Mouse (Mus musculus) liver (tissue): ENCODE results near the gene Dcaf5.

Experiments used
- DNase-seq: peaks from one replicate; pipeline ENCODE4 v3.0.0-alpha.2; 2020; ENCODE audit warnings: mixed read lengths

Dcaf5 gene

DNA sequence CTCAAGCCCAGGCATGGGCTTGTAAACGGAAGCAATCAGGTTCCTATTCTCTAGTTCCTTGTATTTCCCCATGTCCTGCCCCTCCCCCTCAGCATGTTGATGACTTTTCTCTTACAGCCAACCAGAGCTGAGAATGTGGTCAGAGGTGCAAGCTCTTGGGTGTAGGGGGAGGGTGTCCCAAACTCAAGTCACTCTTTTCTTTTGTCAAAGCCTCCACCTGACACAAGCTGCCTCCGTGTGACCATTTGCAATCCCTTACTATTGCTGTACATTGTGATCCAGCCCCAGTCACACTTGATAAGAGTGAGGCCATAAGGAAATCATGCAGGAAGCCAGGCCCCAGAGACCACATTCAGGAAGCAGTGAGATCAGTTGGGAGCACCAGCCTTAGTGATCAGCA lies 104.8 kb downstream of the Dcaf5 start:
- DNase-seq, result peak; percentile 23

- DNase-seq, result no peak
Measured at GRCm38 (mm10) chr12:80330819-80331218, 105.6 kb downstream of the Dcaf5 start.

- DNase-seq, result no peak
Measured at GRCm38 (mm10) chr12:80329641-80330040, 106.8 kb downstream of the Dcaf5 start.

- no peak for DNase-seq
Measured at GRCm38 (mm10) chr12:80326047-80326446, 110.4 kb downstream of the Dcaf5 start.

- no peak for DNase-seq
Measured at GRCm38 (mm10) chr12:80324785-80325131, 111.6 kb downstream of the Dcaf5 start.

- DNase-seq, result no peak
Measured at GRCm38 (mm10) chr12:80324051-80324784, 112.2 kb downstream of the Dcaf5 start.

DNA sequence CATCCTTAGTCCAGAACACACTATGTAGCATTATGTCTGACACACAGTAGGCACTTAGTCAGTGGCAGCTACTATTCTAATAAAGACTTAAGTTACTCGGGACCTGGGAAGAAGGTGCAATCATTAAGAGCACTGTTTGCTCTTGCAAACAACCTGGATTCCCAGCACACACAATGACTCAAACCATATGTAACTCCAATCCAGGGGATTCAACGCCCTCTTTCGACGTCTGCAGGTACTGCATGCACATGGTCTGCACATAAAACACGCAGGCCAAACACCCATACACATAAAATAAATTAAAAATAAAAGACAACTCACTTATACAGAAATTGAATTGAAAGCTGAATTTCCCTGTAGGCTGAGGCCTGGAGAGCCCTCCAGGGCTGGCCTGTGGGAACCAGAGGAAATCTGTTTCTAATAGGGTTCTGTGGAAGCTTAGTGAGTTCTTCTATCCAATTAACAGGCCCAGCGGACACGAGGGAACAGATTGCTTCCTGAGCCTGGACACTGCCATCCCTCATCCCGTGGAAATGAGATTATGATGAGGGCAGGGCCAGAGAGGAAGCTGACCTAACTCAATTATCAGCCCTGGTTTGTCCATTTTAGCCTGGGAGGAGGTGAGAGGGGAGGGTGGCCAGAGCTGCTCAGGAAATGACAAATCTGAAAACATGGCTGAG lies 112.9 kb downstream of the Dcaf5 start:
- no peak for DNase-seq

GRCm38 (mm10) chr12:80322494-80322893 lies 113.9 kb downstream of the Dcaf5 start:
- DNase-seq, result no peak

DNA sequence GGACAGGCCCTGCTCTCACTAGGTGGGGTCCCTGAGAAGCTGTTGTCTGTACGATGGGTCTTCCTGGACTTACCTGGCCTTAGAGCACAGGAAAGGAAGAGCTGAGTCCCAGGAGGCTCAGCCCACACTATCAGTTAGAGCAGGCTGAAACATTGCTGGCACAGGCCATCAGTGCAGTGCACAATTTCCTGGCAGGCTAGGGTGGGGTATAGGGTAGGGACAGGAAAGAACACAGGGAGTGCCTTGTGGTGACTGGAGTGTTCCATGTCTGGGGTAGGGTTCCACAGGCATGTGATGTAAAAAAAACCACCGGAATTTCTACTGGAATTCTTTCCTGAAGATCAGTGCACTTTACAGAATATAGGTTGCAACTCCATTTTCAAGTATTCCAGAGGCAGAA lies 117.3 kb downstream of the Dcaf5 start:
- no peak for DNase-seq

DNA sequence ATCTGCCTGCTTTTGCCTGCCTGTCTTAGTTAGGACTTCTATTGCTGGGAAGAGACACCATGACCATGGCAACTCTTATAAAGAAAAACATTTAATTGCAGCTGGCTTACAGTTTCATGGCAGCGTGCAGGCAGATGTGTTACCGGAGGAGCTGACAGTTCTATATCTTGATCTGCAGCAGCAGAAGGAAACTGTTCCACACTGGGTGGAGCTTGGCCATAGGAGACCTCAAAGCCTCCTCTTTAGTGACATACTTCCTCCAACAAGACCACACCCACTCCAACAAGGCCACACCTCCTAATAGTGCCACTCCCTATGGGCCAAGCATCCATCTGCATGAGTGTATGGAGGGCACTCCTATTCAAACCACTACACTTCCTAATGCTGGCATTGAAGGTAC lies 121.1 kb downstream of the Dcaf5 start:
- DNase-seq, result no peak

DNA sequence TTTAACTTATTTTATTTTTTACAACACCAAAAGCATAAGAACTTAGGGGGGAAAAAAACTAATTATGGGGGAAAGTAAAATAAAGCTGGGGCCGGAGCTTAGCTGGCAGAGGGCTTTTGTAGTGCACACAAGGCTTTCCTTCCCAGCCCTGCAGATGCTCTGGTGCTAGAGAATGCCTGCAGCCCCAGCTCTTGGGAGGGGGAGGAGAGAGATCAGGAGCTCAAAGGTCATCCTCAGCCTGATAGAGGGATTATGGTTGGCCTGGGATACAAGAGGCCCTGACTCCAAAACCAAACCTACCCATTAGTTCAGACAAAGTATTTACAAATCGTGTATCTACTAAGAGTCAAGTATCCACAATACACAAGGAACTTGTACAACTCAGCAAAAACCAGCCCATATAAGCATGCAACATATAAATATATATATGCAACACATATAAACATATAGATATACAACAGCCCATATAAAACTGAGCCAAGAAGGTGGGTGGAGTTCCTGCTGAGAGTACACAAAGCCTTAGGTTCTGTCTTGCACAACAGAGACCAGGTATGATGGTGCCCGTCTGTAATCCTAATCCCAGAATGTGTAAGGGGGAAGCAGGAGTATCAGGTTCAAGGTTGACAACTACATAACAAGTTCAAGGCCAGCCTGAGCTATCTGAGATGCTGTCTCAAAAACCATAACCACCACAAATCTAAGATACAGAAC lies 124.3 kb downstream of the Dcaf5 start:
- no peak for DNase-seq

DNA sequence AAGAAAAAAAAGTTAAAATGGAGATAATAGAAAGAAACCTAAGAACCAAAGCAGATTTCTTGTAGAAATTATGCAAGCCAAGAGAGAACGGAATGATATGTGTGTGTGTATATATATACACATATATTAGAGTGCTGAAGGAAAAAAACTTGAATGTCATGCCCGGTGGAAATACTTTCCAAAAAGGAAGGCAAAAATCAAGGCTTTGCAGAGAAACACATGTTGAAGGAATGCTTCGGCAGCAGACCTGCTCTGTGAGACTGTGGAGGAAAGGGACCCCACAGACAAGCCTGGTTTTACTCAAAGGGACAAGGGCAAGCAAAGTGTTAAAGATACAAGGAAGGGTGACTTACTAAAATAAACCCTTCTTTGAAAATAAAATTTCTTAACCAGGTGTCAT lies 128.8 kb downstream of the Dcaf5 start:
- DNase-seq, result no peak

DNA sequence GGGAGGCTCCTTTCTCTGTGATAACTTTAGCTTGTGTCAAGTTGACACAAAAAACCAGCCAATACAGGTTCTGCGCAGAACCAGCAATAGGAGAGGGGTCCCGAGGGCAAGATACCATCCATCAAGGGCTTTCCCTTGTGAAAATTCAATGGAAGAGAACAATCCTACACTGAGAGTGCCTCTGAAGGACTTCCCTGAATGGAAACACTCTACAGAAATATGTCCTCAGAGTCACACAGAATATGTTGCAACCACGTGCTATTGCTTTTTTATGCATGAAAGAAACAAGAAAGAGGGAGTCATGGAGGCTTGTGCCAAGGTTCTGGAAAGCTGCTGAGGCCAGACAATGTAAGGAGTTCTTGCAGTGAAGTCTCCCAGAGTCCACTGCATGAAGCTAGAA lies 131.9 kb downstream of the Dcaf5 start:
- DNase-seq, result no peak

- no peak for DNase-seq
Measured at GRCm38 (mm10) chr12:80300833-80301456, 135.5 kb downstream of the Dcaf5 start.

- no peak for DNase-seq
Measured at GRCm38 (mm10) chr12:80298714-80299113, 137.7 kb downstream of the Dcaf5 start.

- DNase-seq, result no peak
Measured at GRCm38 (mm10) chr12:80291895-80292435, 144.4 kb downstream of the Dcaf5 start.

- no peak for DNase-seq
Measured at GRCm38 (mm10) chr12:80290964-80291363, 145.4 kb downstream of the Dcaf5 start.

GRCm38 (mm10) chr12:80290483-80290882 lies 145.9 kb downstream of the Dcaf5 start:
- DNase-seq, result no peak

DNA sequence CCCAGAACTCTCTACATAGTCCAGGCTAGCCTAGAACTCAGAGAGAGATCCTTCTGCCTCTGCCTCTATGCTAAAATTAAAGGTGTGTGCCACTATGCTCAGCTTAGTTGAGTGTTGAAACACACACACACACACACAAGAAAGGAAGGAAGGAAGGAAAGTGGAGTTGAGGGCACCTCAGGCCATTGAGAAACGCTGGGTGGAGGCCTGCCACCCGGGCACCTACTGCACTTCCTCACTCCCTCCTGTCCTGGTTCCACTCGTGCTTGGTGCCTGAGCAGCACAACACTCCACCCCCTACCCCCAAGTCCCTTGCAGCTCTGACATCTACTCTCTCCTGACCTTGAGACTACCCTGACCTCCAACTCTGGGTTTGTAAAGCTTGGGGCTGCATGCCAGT lies 146.7 kb downstream of the Dcaf5 start:
- no peak for DNase-seq

DNA sequence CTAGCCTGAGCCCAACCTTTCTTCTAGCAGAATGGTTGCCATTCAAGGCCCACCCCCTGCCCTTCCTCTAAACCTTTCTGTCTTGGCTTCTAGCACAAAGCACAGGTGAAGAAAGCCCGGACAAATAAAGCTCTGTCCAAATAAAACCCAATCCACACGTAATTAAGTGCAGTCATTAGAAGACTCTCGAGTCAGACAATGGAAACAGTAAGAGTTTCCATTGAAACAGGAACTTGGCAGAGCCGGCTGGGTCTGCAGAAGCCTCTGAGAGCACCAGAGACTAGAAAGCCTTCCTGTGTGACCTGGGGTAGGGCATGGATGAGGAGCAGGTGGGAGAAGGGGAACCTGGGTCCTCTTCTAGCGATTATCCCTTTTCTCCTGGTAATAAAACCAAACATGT lies 150.5 kb downstream of the Dcaf5 start:
- DNase-seq, result no peak
